Mouse (Mus musculus): Measurements from ENCODE around the gene Slc25a47.

The Slc25a47 gene

DNA sequence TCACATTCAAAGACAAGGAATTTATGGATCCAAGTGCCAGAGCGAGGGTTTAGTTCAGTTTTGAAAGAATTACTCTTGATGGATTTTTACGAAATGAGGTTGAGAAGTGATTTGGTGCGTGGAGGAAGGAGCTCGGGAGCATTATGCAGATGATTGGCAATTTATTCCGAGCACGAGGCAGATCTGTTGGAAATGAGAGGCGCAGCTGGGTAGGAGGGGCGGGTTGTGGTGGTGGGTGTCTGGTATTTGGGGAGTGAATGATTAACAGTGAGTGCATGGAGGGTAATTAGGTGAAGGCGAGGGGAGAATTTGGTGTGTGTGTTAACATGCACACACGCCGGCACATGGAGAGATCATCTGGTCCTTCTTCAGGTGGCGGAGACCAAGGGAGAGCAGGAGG is 70.6 kb downstream of the Slc25a47 start:
- no peak for DNase-seq (ENCODE audit: low spot score in 2 of 2)

Data from natural killer cell, adult 2 months (primary cell).